Mouse (Mus musculus) neural tube, embryonic 11.5 days (tissue): ENCODE results near the gene Tecpr2. TPM values are rescaled to one million over a fixed set of nuclear protein-coding genes. Genes with fewer than 3 reads are reported as not detected.

Experiments used
- ATAC-seq: fragments of 200-750 bp; cut with Nextera tagmentation; 2 replicates; pipeline ENCODE4 v1.8.0; 2017; ENCODE audit warnings: moderate number of reproducible peaks, mild to moderate bottlenecking, moderate TSS enrichment, moderate library complexity; ENCODE audit not compliant: insufficient read depth, low FRiP score, low TSS enrichment
- DNase-seq: peaks from one replicate; pipeline ENCODE4 v3.0.0-alpha.2; 2015; ENCODE audit warnings: low spot score
- H3K27ac ChIP-seq: fragments of 300-500 bp; sonication (generic); 2 replicates; pipeline ENCODE4 v1.5.1; 2014; ENCODE audit warnings: low read depth, mild to moderate bottlenecking, low read length
- H3K27me3 ChIP-seq: fragments of 300-500 bp; sonication (generic); 2 replicates; pipeline ENCODE4 v1.6.1; 2014; ENCODE audit warnings: mild to moderate bottlenecking, low read length, mixed read lengths; ENCODE audit not compliant: control insufficient read depth, insufficient read depth
- H3K36me3 ChIP-seq: fragments of 300-500 bp; sonication (generic); 2 replicates; pipeline ENCODE4 v1.6.1; 2014; ENCODE audit warnings: mild to moderate bottlenecking, low read length, moderate library complexity, mixed read lengths; ENCODE audit not compliant: control insufficient read depth, insufficient read depth
- H3K4me1 ChIP-seq: fragments of 300-500 bp; sonication (generic); 2 replicates; pipeline ENCODE4 v1.6.1; 2014; ENCODE audit warnings: low read length, mixed read lengths; ENCODE audit not compliant: control insufficient read depth, insufficient read depth
- H3K4me2 ChIP-seq: fragments of 300-500 bp; sonication (generic); 2 replicates; pipeline ENCODE4 v1.6.1; 2014; ENCODE audit warnings: low read depth, mild to moderate bottlenecking, moderate library complexity
- H3K4me3 ChIP-seq: fragments of 300-500 bp; sonication (generic); 2 replicates; pipeline ENCODE4 v1.5.1; 2014; ENCODE audit warnings: low read depth, low read length
- H3K9ac ChIP-seq: fragments of 300-500 bp; sonication (generic); 2 replicates; pipeline ENCODE4 v1.6.1; 2014; ENCODE audit warnings: mild to moderate bottlenecking, low read length
- H3K9me3 ChIP-seq: fragments of 300-500 bp; sonication (generic); 2 replicates; pipeline ENCODE4 v1.6.1; 2016; ENCODE audit warnings: low read length; ENCODE audit not compliant: control insufficient read depth
- WGBS: fragments of 180-500 bp; shearing (Covaris S2); extraction: QIAGEN DNeasy Blood & Tissue Kit; methylation state at CpG from one replicate; pipeline ENCODE4 v1.1.7; 2014; 5-methylcytosine and 5-hydroxymethylcytosine counted together
- polyA plus RNA-seq: library from polyadenylated mRNA; unstranded; fragments of >200 nt; fragmentation: Nextera tagmentation; extraction: Ambion mirVana; gene quantifications from 2 replicates; pipeline ENCODE4 v1.2.1, GENCODE M21; 2014

Tecpr2 gene
- polyA plus RNA-seq, 1 experiment from 2014 or later: 6.1 TPM

DNA sequence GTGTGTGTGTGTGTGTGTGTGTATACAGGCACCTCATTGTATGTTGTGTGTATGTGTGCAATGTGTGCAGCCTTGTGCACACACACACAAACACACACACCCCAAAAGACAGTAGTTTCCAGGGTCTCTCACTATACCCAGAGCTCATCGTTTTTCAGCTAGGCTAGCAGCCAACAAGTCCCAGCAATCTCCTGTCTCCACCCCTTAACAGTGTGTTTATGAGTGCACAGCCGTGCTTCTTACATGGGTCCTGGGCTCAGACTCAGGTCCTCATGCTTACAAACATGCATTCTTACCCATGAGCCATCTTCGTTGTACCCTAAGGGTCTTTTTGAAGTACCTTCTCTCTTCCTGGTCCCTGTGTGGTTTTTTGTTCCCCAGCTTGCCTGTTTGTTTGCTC is 76.4 kb downstream of the Tecpr2 start:
- Histone ChIP-seq H3K27me3 (no peaks in the 10 kb centered on the region), H3K4me2 (no peak overlapping the region), H3K9ac (no peak overlapping the region), H3K9me3 (no peaks in the 10 kb centered on the region), H3K27ac (no peak overlapping the region), H3K4me1 (no peaks in the 10 kb centered on the region), H3K4me3 (no peak overlapping the region), H3K36me3 (peaks cover 2% of the 10 kb centered on the region; the same call in 1 of the 2 replicates)
- ATAC-seq (no peak), DNase-seq (no peak)
- WGBS: 77% methylated on average over 3 of the region's 3 CpGs

DNA sequence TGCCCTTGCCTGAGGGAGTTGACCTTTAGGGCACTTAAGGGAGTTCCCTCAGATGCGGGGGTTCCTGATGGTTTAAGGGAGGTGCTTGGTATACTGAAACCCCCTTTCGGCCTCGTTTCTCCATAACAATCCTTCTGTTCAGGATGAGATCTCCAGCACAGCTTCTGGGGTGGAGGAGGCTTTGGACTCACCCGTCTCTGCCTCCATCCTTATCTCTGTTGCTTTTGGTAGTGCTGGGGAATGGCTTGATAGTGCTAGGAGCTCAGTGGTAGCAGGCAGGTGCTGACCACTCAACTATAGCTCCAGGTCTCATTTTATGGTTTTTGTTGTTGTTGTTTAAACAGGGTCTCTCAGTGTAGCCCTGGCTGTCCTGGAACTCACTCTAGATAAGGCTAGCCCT is 77.0 kb downstream of the Tecpr2 start:
- Histone ChIP-seq H3K4me1 (no peaks in the 10 kb centered on the region), H3K9me3 (no peaks in the 10 kb centered on the region), H3K4me2 (no peak overlapping the region), H3K4me3 (no peak overlapping the region), H3K36me3 (peaks cover 2% of the 10 kb centered on the region; the same call in 1 of the 2 replicates), H3K27me3 (no peaks in the 10 kb centered on the region), H3K27ac (no peak overlapping the region), H3K9ac (no peak overlapping the region)
- DNase-seq: no peak
- no peak for ATAC-seq
- 75% methylated on average over 4 of the region's 4 CpGs for WGBS

DNA sequence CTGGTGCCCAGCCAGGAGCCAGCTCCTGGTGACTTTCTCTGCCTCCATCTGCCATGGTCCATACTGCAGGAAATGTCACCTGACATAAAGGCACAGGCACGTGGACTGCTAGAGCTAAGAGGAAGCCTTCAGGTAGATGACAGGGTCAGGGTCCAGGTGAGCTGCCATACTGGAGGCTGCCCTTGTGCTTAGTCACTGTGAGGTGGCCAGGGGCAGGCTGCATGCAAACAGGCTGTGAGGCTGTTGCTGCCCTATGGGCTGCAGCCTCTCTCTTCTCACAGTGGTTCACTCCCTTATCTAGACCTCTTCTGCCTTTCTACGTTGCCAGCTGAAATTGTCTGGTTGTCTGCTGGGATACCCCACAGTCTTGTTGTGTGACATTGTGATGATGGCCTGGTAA is 78.1 kb downstream of the Tecpr2 start:
- no peaks in the 10 kb centered on the region for H3K4me1 ChIP-seq
- ATAC-seq (no peak), DNase-seq (no peak)
- no peak overlapping the region for H3K4me2 ChIP-seq
- H3K4me3 ChIP-seq: no peak overlapping the region
- WGBS: 86% methylated on average over 2 of the region's 2 CpGs
- H3K9me3 ChIP-seq: no peaks in the 10 kb centered on the region
- no peaks in the 10 kb centered on the region for H3K27me3 ChIP-seq
- H3K27ac ChIP-seq: no peak overlapping the region
- H3K36me3 ChIP-seq: peaks cover 2% of the 10 kb centered on the region; the same call in 1 of the 2 replicates
- no peak overlapping the region for H3K9ac ChIP-seq

DNA sequence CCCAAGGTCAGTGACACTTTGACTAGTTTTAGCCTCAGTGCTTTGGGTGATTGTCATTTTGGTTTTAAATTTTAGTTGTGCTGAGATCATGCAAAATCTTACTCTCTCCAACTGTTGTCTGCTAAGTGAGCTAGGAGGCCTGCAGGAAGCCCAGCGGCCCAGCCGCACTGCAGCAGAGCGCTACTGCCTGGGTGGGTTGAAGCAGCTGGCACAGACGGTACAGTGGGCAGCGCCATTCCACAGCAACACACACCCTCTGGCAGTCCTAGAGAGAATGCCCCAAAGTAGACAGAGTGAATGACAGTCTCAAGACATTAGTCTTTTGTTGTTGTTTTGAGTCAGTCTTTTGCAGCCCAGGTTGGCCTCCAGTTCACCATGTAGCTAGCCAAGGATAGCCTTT is 81.3 kb downstream of the Tecpr2 start:
- H3K4me2 ChIP-seq: no peak overlapping the region
- 98% methylated on average over 5 of the region's 5 CpGs for WGBS
- no peak overlapping the region for H3K9ac ChIP-seq
- peaks cover 2% of the 10 kb centered on the region; the same call in 1 of the 2 replicates for H3K36me3 ChIP-seq
- H3K4me3 ChIP-seq: no peak overlapping the region
- H3K27ac ChIP-seq: no peak overlapping the region
- no peak for DNase-seq
- no peak for ATAC-seq
- no peaks in the 10 kb centered on the region for H3K4me1 ChIP-seq
- no peaks in the 10 kb centered on the region for H3K9me3 ChIP-seq
- no peaks in the 10 kb centered on the region for H3K27me3 ChIP-seq

- no peak for ATAC-seq
- 96% methylated on average over 5 of the region's 5 CpGs for WGBS
- Histone ChIP-seq H3K27me3 (no peaks in the 10 kb centered on the region), H3K9me3 (no peaks in the 10 kb centered on the region), H3K4me1 (no peaks in the 10 kb centered on the region), H3K9ac (no peak overlapping the region), H3K27ac (no peak overlapping the region), H3K36me3 (peaks cover 4% of the 10 kb centered on the region), H3K4me3 (no peak overlapping the region), H3K4me2 (no peak overlapping the region)
- no peak for DNase-seq
Measured at GRCm38 (mm10) chr12:110971972-110972371, 82.9 kb downstream of the Tecpr2 start.

GRCm38 (mm10) chr12:110973829-110974228 is 84.8 kb downstream of the Tecpr2 start:
- Histone ChIP-seq H3K27ac (no peak overlapping the region), H3K4me2 (no peak overlapping the region), H3K9me3 (no peaks in the 10 kb centered on the region), H3K4me3 (no peak overlapping the region), H3K36me3 (peaks cover 2% of the 10 kb centered on the region), H3K4me1 (no peaks in the 10 kb centered on the region), H3K9ac (no peak overlapping the region), H3K27me3 (no peaks in the 10 kb centered on the region)
- DNase-seq: no peak
- ATAC-seq: no peak
- WGBS: 93% methylated on average over 4 of the region's 4 CpGs

DNA sequence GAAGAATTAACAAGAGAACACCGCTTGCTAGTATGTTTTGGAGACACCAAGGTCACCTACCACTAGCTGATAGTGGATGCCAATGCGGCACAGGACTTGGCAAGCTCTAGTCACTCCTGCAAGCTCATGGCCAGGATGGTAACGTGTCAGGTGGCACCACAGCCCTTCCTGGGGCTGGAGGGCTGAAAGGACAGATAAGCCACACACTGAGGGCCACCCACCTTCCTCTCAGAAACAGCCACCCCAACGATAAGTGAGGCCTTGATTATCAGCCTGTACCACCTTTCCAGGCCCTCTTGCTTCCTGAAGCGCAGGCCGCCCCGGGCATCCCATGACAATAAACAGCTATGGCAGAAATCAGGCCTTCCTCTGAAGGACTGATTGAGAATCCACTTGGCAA is 85.2 kb downstream of the Tecpr2 start:
- peaks cover 2% of the 10 kb centered on the region for H3K36me3 ChIP-seq
- WGBS: 95% methylated on average over 7 of the region's 7 CpGs
- H3K4me1 ChIP-seq: peaks cover 2% of the 10 kb centered on the region; the same call in 1 of the 2 replicates
- no peak overlapping the region for H3K4me2 ChIP-seq
- no peak overlapping the region for H3K4me3 ChIP-seq
- no peak for DNase-seq
- no peak for ATAC-seq
- no peaks in the 10 kb centered on the region for H3K27me3 ChIP-seq
- no peak overlapping the region for H3K27ac ChIP-seq
- no peak overlapping the region for H3K9ac ChIP-seq
- no peaks in the 10 kb centered on the region for H3K9me3 ChIP-seq

GRCm38 (mm10) chr12:110974726-110975125 is 85.7 kb downstream of the Tecpr2 start:
- H3K27me3 ChIP-seq: no peaks in the 10 kb centered on the region

GRCm38 (mm10) chr12:110975385-110975784 is 86.3 kb downstream of the Tecpr2 start:
- H3K27ac ChIP-seq: no peak overlapping the region
- peaks cover 2% of the 10 kb centered on the region for H3K36me3 ChIP-seq
- H3K4me3 ChIP-seq: no peak overlapping the region
- H3K9ac ChIP-seq: no peak overlapping the region
- 90% methylated on average over 5 of the region's 5 CpGs for WGBS
- H3K9me3 ChIP-seq: no peaks in the 10 kb centered on the region
- no peak for DNase-seq
- H3K4me1 ChIP-seq: peaks cover 3% of the 10 kb centered on the region; the same call in 1 of the 2 replicates
- no peak overlapping the region for H3K4me2 ChIP-seq
- no peak for ATAC-seq
- no peaks in the 10 kb centered on the region for H3K27me3 ChIP-seq

More at GRCm38 (mm10) chr12:110974726-110975125, 85.7 kb downstream of the Tecpr2 start:
- 88% methylated on average over 6 of the region's 6 CpGs for WGBS
- Histone ChIP-seq H3K9me3 (no peaks in the 10 kb centered on the region), H3K36me3 (peaks cover 2% of the 10 kb centered on the region), H3K4me1 (peaks cover 3% of the 10 kb centered on the region; the same call in 1 of the 2 replicates), H3K9ac (no peak overlapping the region), H3K27ac (no peak overlapping the region), H3K4me3 (no peak overlapping the region), H3K4me2 (no peak overlapping the region)
- ATAC-seq (no peak), DNase-seq (no peak)
